Mouse (Mus musculus) MEL (cell line): Measurements from ENCODE around the gene Rheb. TPM values are rescaled to one million over a fixed set of nuclear protein-coding genes. Genes with fewer than 3 reads are reported as not detected.

Experiments
- DNase-seq: peaks from one replicate; pipeline ENCODE4 v3.0.0; 2011; ENCODE audit warnings: low read depth, low spot score
- H3K27ac ChIP-seq: 2 replicates; pipeline ENCODE4 v1.5.1; 2012; ENCODE audit warnings: low read depth, mild to moderate bottlenecking, control low read depth, low read length, moderate library complexity; ENCODE audit not compliant: control insufficient read depth
- H3K27me3 ChIP-seq, 2 experiments: fragments of 150-350 bp in 1 of 2; sonication (generic) in 1 of 2; 2 replicates each; pipeline ENCODE4 v1.6.1; 2012; ENCODE audit warnings: low read length in 2 of 2, mild to moderate bottlenecking in 2 of 2, improper control_type of control experiment in 1 of 2, moderate library complexity in 1 of 2; ENCODE audit not compliant: insufficient read depth in 2 of 2, control insufficient read depth in 1 of 2
- H3K36me3 ChIP-seq, 2 experiments: 2 replicates each; pipeline ENCODE4 v1.6.1; 2012 to 2014; ENCODE audit warnings: low read length in 2 of 2, improper control_type of control experiment in 1 of 2, inconsistent platforms in 1 of 2, mild to moderate bottlenecking in 1 of 2; ENCODE audit not compliant: insufficient read depth in 2 of 2, control insufficient read depth in 1 of 2
- H3K4me1 ChIP-seq, 2 experiments: fragments of 150-350 bp in 1 of 2; sonication (generic) in 1 of 2; 2 replicates each; pipeline ENCODE4 v1.6.1; 2012; ENCODE audit warnings: low read length in 2 of 2, improper control_type of control experiment in 1 of 2, mild to moderate bottlenecking in 1 of 2; ENCODE audit not compliant: insufficient read depth in 2 of 2, control insufficient read depth in 1 of 2
- H3K4me3 ChIP-seq, 2 experiments: fragments of 150-350 bp in 1 of 2; sonication (generic) in 1 of 2; 2 replicates each; pipeline ENCODE4 v1.5.1; 2012; ENCODE audit warnings: low read depth in 2 of 2, low read length in 2 of 2, mild to moderate bottlenecking in 2 of 2, moderate library complexity in 2 of 2, control low read depth in 1 of 2, improper control_type of control experiment in 1 of 2; ENCODE audit not compliant: control insufficient read depth in 1 of 2, insufficient read depth in 1 of 2
- H3K79me2 ChIP-seq: 2 replicates; pipeline ENCODE4 v1.6.1; 2012; ENCODE audit warnings: mild to moderate bottlenecking, low read length, moderate library complexity; ENCODE audit not compliant: control insufficient read depth, poor library complexity, insufficient read depth
- H3K9ac ChIP-seq: 2 replicates; pipeline ENCODE4 v1.6.1; 2012; ENCODE audit warnings: low read depth, mild to moderate bottlenecking, control low read depth, low read length, moderate library complexity; ENCODE audit not compliant: control insufficient read depth, poor library complexity, severe bottlenecking
- H3K9me3 ChIP-seq: fragments of 150-350 bp; sonication (generic); replicated peaks from 2 replicates; pipeline ENCODE4 v1.6.1; 2012; ENCODE audit warnings: mild to moderate bottlenecking, low read length, improper control_type of control experiment, moderate library complexity; ENCODE audit not compliant: insufficient read depth
- BHLHE40 ChIP-seq: IDR thresholded peaks from 2 replicates; pipeline ENCODE4 v1.6.1; 2012; ENCODE audit warnings: low read depth, mild to moderate bottlenecking, inconsistent platforms, low read length, improper control_type of control experiment, borderline replicate concordance
- CHD1 ChIP-seq: IDR thresholded peaks from 2 replicates; pipeline ENCODE4 v1.6.1; 2012; ENCODE audit warnings: low read depth, mild to moderate bottlenecking, inconsistent platforms, low read length, improper control_type of control experiment
- CHD2 ChIP-seq: IDR thresholded peaks from 2 replicates; pipeline ENCODE4 v1.6.1; 2011; ENCODE audit warnings: low read length, improper control_type of control experiment
- CTCF ChIP-seq, 3 experiments: IDR thresholded peaks in 2 of 3; conservative IDR thresholded peaks in 1 of 3; 2 replicates each; pipeline ENCODE4 v1.5.1; 2011 to 2012; ENCODE audit warnings: low read length in 3 of 3, low read depth in 2 of 3, mild to moderate bottlenecking in 2 of 3, improper control_type of control experiment in 1 of 3, inconsistent platforms in 1 of 3, mixed read lengths in 1 of 3, moderate library complexity in 1 of 3; ENCODE audit not compliant: control insufficient read depth in 1 of 3, insufficient read depth in 1 of 3, poor library complexity in 1 of 3, severe bottlenecking in 1 of 3
- E2F4 ChIP-seq: IDR thresholded peaks from 2 replicates; pipeline ENCODE4 v1.6.1; 2011; ENCODE audit warnings: low read depth, low read length, improper control_type of control experiment, borderline replicate concordance
- ELF1 ChIP-seq: IDR thresholded peaks from 2 replicates; pipeline ENCODE4 v1.6.1; 2014; ENCODE audit warnings: low read depth, mild to moderate bottlenecking, inconsistent platforms, low read length, improper control_type of control experiment, moderate library complexity
- EP300 ChIP-seq, 2 experiments: IDR thresholded peaks; 2 replicates each; pipeline ENCODE4 v1.6.1; 2011; ENCODE audit warnings: improper control_type of control experiment in 2 of 2, low read length in 2 of 2, low read depth in 1 of 2, mild to moderate bottlenecking in 1 of 2
- GABPA ChIP-seq: IDR thresholded peaks from 2 replicates; pipeline ENCODE4 v1.6.1; 2012; ENCODE audit warnings: low read depth, mild to moderate bottlenecking, inconsistent platforms, low read length, improper control_type of control experiment, moderate library complexity
- GATA1 ChIP-seq: IDR thresholded peaks from 2 replicates; pipeline ENCODE4 v1.6.1; 2011; ENCODE audit warnings: low read depth, low read length, improper control_type of control experiment
- HCFC1 ChIP-seq: IDR thresholded peaks from 2 replicates; pipeline ENCODE4 v1.6.1; 2012; ENCODE audit warnings: low read depth, mild to moderate bottlenecking, inconsistent platforms, low read length, improper control_type of control experiment, moderate library complexity
- JUND ChIP-seq: IDR thresholded peaks from 2 replicates; pipeline ENCODE4 v1.6.1; 2011; ENCODE audit warnings: low read depth, mild to moderate bottlenecking, improper control_type of control experiment, low read length
- KAT2A ChIP-seq: conservative IDR thresholded peaks from 2 replicates; pipeline ENCODE4 v1.6.1; 2012; ENCODE audit warnings: low read depth, low read length, improper control_type of control experiment, inconsistent platforms
- MAFK ChIP-seq: IDR thresholded peaks from 2 replicates; pipeline ENCODE4 v1.6.1; 2011; ENCODE audit warnings: low read depth, mild to moderate bottlenecking, low read length, improper control_type of control experiment, borderline replicate concordance
- MAX ChIP-seq: IDR thresholded peaks from 2 replicates; pipeline ENCODE4 v1.6.1; 2011; ENCODE audit warnings: low read length, improper control_type of control experiment
- MEF2A ChIP-seq: IDR thresholded peaks from 2 replicates; pipeline ENCODE4 v1.6.1; 2014; ENCODE audit warnings: low read depth, mild to moderate bottlenecking, inconsistent platforms, low read length, improper control_type of control experiment; ENCODE audit not compliant: poor library complexity, insufficient replicate concordance, severe bottlenecking; ENCODE audit errors: extremely low read depth
- MXI1 ChIP-seq: IDR thresholded peaks from 2 replicates; pipeline ENCODE4 v1.6.1; 2011; ENCODE audit warnings: mild to moderate bottlenecking, low read depth, low read length, improper control_type of control experiment
- MYB ChIP-seq: IDR thresholded peaks from 2 replicates; pipeline ENCODE4 v1.6.1; 2011; ENCODE audit warnings: mild to moderate bottlenecking, low read depth, low read length, improper control_type of control experiment
- MYC ChIP-seq: IDR thresholded peaks from 2 replicates; pipeline ENCODE4 v1.6.1; 2011; ENCODE audit warnings: low read depth, mild to moderate bottlenecking, low read length, improper control_type of control experiment, moderate library complexity
- NELFE ChIP-seq: IDR thresholded peaks from 2 replicates; pipeline ENCODE4 v1.6.1; 2011; ENCODE audit warnings: low read depth, low read length, improper control_type of control experiment
- NRF1 ChIP-seq: IDR thresholded peaks from 2 replicates; pipeline ENCODE4 v1.6.1; 2014; ENCODE audit warnings: low read depth, mild to moderate bottlenecking, inconsistent platforms, low read length, improper control_type of control experiment, moderate library complexity; ENCODE audit not compliant: poor library complexity, insufficient read depth, severe bottlenecking
- POLR2A ChIP-seq, 2 experiments: IDR thresholded peaks; 2 replicates each; pipeline ENCODE4 v1.6.1; 2011 to 2012; ENCODE audit warnings: low read length in 2 of 2, mild to moderate bottlenecking in 2 of 2, control low read depth in 1 of 2, improper control_type of control experiment in 1 of 2, low read depth in 1 of 2, moderate library complexity in 1 of 2; ENCODE audit not compliant: control insufficient read depth in 1 of 2, insufficient read depth in 1 of 2, poor library complexity in 1 of 2
- POLR2AphosphoS2 ChIP-seq: IDR thresholded peaks from 2 replicates; pipeline ENCODE4 v1.6.1; 2011; ENCODE audit warnings: low read length, improper control_type of control experiment
- POLR2AphosphoS5 ChIP-seq: IDR thresholded peaks from 2 replicates; pipeline ENCODE4 v1.6.1; 2012; ENCODE audit warnings: low read depth, borderline replicate concordance, mild to moderate bottlenecking, inconsistent platforms, low read length, moderate library complexity, mixed read lengths
- RAD21 ChIP-seq: IDR thresholded peaks from 2 replicates; pipeline ENCODE4 v1.6.1; 2011; ENCODE audit warnings: mild to moderate bottlenecking, low read depth, low read length, improper control_type of control experiment
- RCOR1 ChIP-seq: IDR thresholded peaks from 2 replicates; pipeline ENCODE4 v1.6.1; 2012; ENCODE audit warnings: low read depth, mild to moderate bottlenecking, inconsistent platforms, low read length, improper control_type of control experiment
- SIN3A ChIP-seq: IDR thresholded peaks from 2 replicates; pipeline ENCODE4 v1.6.1; 2012; ENCODE audit warnings: low read length, improper control_type of control experiment, inconsistent platforms
- SMC3 ChIP-seq: IDR thresholded peaks from 2 replicates; pipeline ENCODE4 v1.6.1; 2011; ENCODE audit warnings: low read depth, low read length, improper control_type of control experiment
- TAL1 ChIP-seq: IDR thresholded peaks from 2 replicates; pipeline ENCODE4 v1.6.1; 2012; ENCODE audit warnings: mild to moderate bottlenecking, inconsistent platforms, low read length, moderate library complexity, mixed read lengths
- TBP ChIP-seq: IDR thresholded peaks from 2 replicates; pipeline ENCODE4 v1.8.0; 2011; ENCODE audit warnings: low read depth, low read length, improper control_type of control experiment
- TCF12 ChIP-seq: IDR thresholded peaks from 2 replicates; pipeline ENCODE4 v1.6.1; 2014; ENCODE audit warnings: low read depth, mild to moderate bottlenecking, inconsistent platforms, low read length, improper control_type of control experiment, moderate library complexity
- UBTF ChIP-seq: IDR thresholded peaks from 2 replicates; pipeline ENCODE4 v1.6.1; 2012; ENCODE audit warnings: low read depth, mild to moderate bottlenecking, inconsistent platforms, low read length, improper control_type of control experiment, moderate library complexity, borderline replicate concordance; ENCODE audit not compliant: insufficient read depth
- USF1 ChIP-seq: IDR thresholded peaks from 2 replicates; pipeline ENCODE4 v1.6.1; 2014; ENCODE audit warnings: low read depth, mild to moderate bottlenecking, inconsistent platforms, low read length, improper control_type of control experiment, moderate library complexity
- USF2 ChIP-seq, 2 experiments: IDR thresholded peaks; 2 replicates each; pipeline ENCODE4 v1.6.1; 2011 to 2012; ENCODE audit warnings: improper control_type of control experiment in 2 of 2, low read length in 2 of 2, borderline replicate concordance in 1 of 2, inconsistent platforms in 1 of 2, low read depth in 1 of 2, mild to moderate bottlenecking in 1 of 2; ENCODE audit not compliant: insufficient read depth in 1 of 2
- ZC3H11A ChIP-seq: IDR thresholded peaks from 2 replicates; pipeline ENCODE4 v1.6.1; 2012; ENCODE audit warnings: low read depth, mild to moderate bottlenecking, inconsistent platforms, low read length, improper control_type of control experiment
- ZKSCAN1 ChIP-seq: IDR thresholded peaks from 2 replicates; pipeline ENCODE4 v1.6.1; 2012; ENCODE audit warnings: low read depth, mild to moderate bottlenecking, inconsistent platforms, low read length, improper control_type of control experiment, moderate library complexity
- ZMIZ1 ChIP-seq: IDR thresholded peaks from 2 replicates; pipeline ENCODE4 v1.6.1; 2012; ENCODE audit warnings: low read depth, mild to moderate bottlenecking, inconsistent platforms, low read length, improper control_type of control experiment, moderate library complexity
- ZNF384 ChIP-seq: IDR thresholded peaks from 2 replicates; pipeline ENCODE4 v1.6.1; 2012; ENCODE audit warnings: low read depth, mild to moderate bottlenecking, inconsistent platforms, low read length, improper control_type of control experiment
- polyA plus RNA-seq, 2 experiments: library from polyadenylated mRNA; stranded (reverse) in 1 of 2; unstranded in 1 of 2; fragments of >175 nt in 1 of 2; fragments of >200 nt in 1 of 2; gene quantifications; 2 replicates each; pipeline versions ENCODE4 v1.2.1 to v1.2.4; 2012; ENCODE audit warnings: low replicate concordance in 2 of 2, low read depth in 1 of 2; ENCODE audit not compliant: insufficient read length in 2 of 2, insufficient read depth in 1 of 2, missing spikeins in 1 of 2
- total RNA-seq: library from RNA; depleted of rRNA; stranded (reverse); fragments of 300-350 nt; gene quantifications from 2 replicates; pipeline ENCODE4 v1.2.3, GENCODE M21; 2012

The Rheb gene
- total and polyA plus RNA-seq, 3 experiments = 61.3 to 731 (median 114) TPM

- DNase-seq = peak; percentile 94
- H3K9me3 ChIP-seq = no peaks in the 10 kb centered on the region
- H3K9ac ChIP-seq = peak overlapping the region; percentile 29
- peak overlapping the region; percentile 52 for H3K27ac ChIP-seq
- H3K4me1 ChIP-seq = peaks cover 9 to 13% of the 10 kb centered on the region in 2 experiments; a peak in 3 of 4 replicates
- H3K79me2 ChIP-seq = no peaks in the 10 kb centered on the region; the same call in 1 of the 2 replicates
- H3K36me3 ChIP-seq = peaks cover 0 to 11% of the 10 kb centered on the region in 2 experiments; a peak in 2 of 4 replicates
- H3K4me3 ChIP-seq = peak overlapping the region; percentile 36 to 61
- no peaks in the 10 kb centered on the region for H3K27me3 ChIP-seq
- no peak for TF ChIP-seq ZNF384
- TF ChIP-seq UBTF = no peak
- TF ChIP-seq MYB = no peak
- TF ChIP-seq RAD21 = no peak
- peak; percentile 73; the same call in 1 of the 2 replicates for TF ChIP-seq MXI1
- no peak for TF ChIP-seq ZKSCAN1
- TF ChIP-seq JUND = 0 out of 2 replicates have a peak, but pooled peaks have one; percentile 29
- no peak for TF ChIP-seq CHD1
- peak; percentile 21 to 64; a peak in 3 of 4 replicates for TF ChIP-seq POLR2A (IDR thresholded peaks at IDR 0.05; ENCODE audit: control insufficient read depth in 1 of 2, insufficient read depth in 1 of 2, low read depth in 1 of 2, low read length in 2 of 2, poor library complexity in 1 of 2)
- no peak for TF ChIP-seq MAFK
- 0 out of 2 replicates have a peak, but pooled peaks have one; percentile 23 for TF ChIP-seq ZMIZ1
- peak; percentile 52 for TF ChIP-seq NELFE
- TF ChIP-seq TAL1 = no peak
- TF ChIP-seq MAX = peak; percentile 48; the same call in 1 of the 2 replicates
- TF ChIP-seq KAT2A = no peak
- peak; percentile 55; the same call in 1 of the 2 replicates for TF ChIP-seq HCFC1
- TF ChIP-seq BHLHE40 = no peak
- TF ChIP-seq CHD2 = no peak
- TF ChIP-seq MYC = no peak
- no peak for TF ChIP-seq USF2 (IDR thresholded peaks at IDR 0.05; ENCODE audit: borderline replicate concordance in 1 of 2, insufficient read depth in 1 of 2, low read depth in 1 of 2, low read length in 2 of 2)
- no peak for TF ChIP-seq CTCF (IDR thresholded peaks at IDR 0.05 in 2 of 3, conservative IDR thresholded peaks at IDR 0.05 in 1 of 3; ENCODE audit: control insufficient read depth in 1 of 3, insufficient read depth in 1 of 3, low read depth in 2 of 3, low read length in 3 of 3, poor library complexity in 1 of 3, severe bottlenecking in 1 of 3)
- TF ChIP-seq ELF1 = peak; percentile 75
- TF ChIP-seq NRF1 = peak; percentile 45; the same call in 1 of the 2 replicates
- no peak for TF ChIP-seq USF1
- no peak for TF ChIP-seq TCF12
- TF ChIP-seq GABPA = no peak
- no peak for TF ChIP-seq GATA1
- TF ChIP-seq RCOR1 = 0 out of 2 replicates have a peak, but pooled peaks have one; percentile 36
- TF ChIP-seq POLR2AphosphoS5 = no peak
- peak in 1 of 2 experiments; percentile 43; a peak in 2 of 4 replicates for TF ChIP-seq EP300 (IDR thresholded peaks at IDR 0.05; ENCODE audit: low read depth in 1 of 2, low read length in 2 of 2)
- no peak for TF ChIP-seq MEF2A
- TF ChIP-seq POLR2AphosphoS2 = 0 out of 2 replicates have a peak, but pooled peaks have one; percentile 57
- TF ChIP-seq SMC3 = no peak
- TF ChIP-seq ZC3H11A = no peak
- TF ChIP-seq TBP = peak; percentile 55; the same call in 1 of the 2 replicates
- no peak for TF ChIP-seq E2F4
- 0 out of 2 replicates have a peak, but pooled peaks have one; percentile 42 for TF ChIP-seq SIN3A
Measured at GRCm38 (mm10) chr5:24871276-24871675, 28.9 kb upstream of the Rheb start.
